Mouse (Mus musculus) heart, postnatal 36 days (tissue): Measurements from ENCODE around the gene Gm34653. TPM values are rescaled to one million over a fixed set of nuclear protein-coding genes. Genes with fewer than 3 reads are reported as not detected.

Experiments
- DNase-seq, 2 experiments: peaks; one replicate each; pipeline ENCODE4 v3.0.0; 2021 to 2022
- intact Hi-C: fragments of 180-260 bp; cut with DNase I; formaldehyde crosslinking; loops from one replicate; pipeline ENCODE4 v1.15.1; 2025
- total RNA-seq, 2 experiments: library from RNA; stranded (reverse); gene quantifications; 2 replicates each; pipeline ENCODE4 v1.2.3; 2021

Gm34653 gene
- total RNA-seq, 2 experiments from 2014 or later = not detected

- DNase-seq = no peak
- intact Hi-C loops = loop anchor here (5.0 kb wide), 1 partner anchor 233 kb away; the partner anchor contains the start of gene Cntrl
Measured at GRCm38 (mm10) chr2:34874271-34874670, 41.5 kb downstream of the Gm34653 start, which contains the start of gene Cutal. Gene Cutal, plus strand, starts transcription at chr2:34874396.

DNA sequence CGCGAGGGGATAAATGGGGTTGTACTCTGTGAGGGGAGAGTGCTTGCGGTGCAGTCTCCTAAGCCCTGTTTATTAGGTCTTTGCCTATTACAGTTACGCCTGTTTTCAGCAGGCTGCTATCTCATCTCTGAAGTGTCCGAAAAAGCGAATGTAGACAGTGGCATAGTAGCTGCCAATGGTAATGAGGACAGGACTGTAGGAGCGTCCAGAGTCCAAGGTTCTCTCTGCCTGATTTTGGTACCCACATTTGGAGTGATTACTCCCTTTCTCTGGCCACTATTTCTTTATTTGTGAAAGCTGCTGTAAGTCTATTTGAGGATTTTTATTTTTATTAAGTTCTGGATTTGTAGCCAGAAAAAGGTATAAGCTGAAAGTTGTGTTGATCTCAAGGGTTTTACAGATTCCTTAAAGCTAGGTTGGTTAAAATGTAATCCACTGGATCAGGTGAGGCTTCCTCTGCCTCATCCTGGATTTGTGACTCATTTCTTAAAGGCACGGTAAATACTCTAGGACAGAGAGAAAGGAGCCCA, 42.1 kb downstream of the Gm34653 start, which contains the start of gene Psmd5:
Gene Psmd5 (minus strand): TSS at position 153 of the 530 bp plus-strand sequence.
- intact Hi-C loops = loop anchor here (5.0 kb wide), 1 partner anchor 232 kb away; the partner anchor contains the start of gene Cntrl
- no peak for DNase-seq

DNA sequence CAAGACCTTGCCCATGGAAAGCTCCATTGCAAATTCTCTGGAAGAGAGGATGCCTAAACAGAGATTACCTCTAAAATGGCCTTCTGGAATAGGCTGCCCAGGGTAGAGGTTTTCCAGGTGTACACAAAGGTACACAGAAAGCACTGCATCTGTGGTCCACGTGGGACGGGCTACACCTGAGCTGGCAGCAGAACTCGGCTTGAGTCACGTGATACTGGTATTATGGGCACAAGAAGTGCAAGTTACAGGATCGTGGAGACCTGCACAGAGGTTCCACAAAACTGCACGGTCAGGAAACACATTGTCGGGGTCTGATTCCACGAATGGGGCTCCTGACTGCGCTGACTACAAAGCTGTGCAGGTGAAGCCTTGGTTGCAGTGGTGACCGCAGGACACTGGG, 47.2 kb downstream of the Gm34653 start:
- intact Hi-C loops = no loop called here

GRCm38 (mm10) chr2:34882757-34883156, 50.0 kb downstream of the Gm34653 start:
- DNase-seq = no peak
- intact Hi-C loops = no loop called here

More for the DNA sequence above, 47.2 kb downstream of the Gm34653 start:
- no peak for DNase-seq

- intact Hi-C loops = no loop called here
- DNase-seq = no peak
Measured at GRCm38 (mm10) chr2:34883190-34883589, 50.4 kb downstream of the Gm34653 start.

GRCm38 (mm10) chr2:34884186-34884585, 51.4 kb downstream of the Gm34653 start:
- no peak for DNase-seq
- intact Hi-C loops = no loop called here

Other genes starting within 250 kb of the Gm34653 start
- 10 to 100 TPM; 37.5 to 41.5 TPM for gene Gapvd1, start 77.8 kb upstream of the Gm34653 start, total RNA-seq
- 100 to 1,000 TPM; 565 to 705 TPM for gene Hspa5, start 61.0 kb upstream of the Gm34653 start, total RNA-seq
- gene Rabepk, start 33.1 kb upstream of the Gm34653 start, total RNA-seq = 10 to 100 TPM; 12.2 to 14.2 TPM
- gene Fbxw2, start 6.7 kb upstream of the Gm34653 start, total RNA-seq = 10 to 100 TPM; 50.4 to 55.3 TPM
- gene Cutal, start 41.4 kb downstream of the Gm34653 start, total RNA-seq = under 1 TPM; 0.69 to 0.76 TPM
- gene Psmd5, start 42.0 kb downstream of the Gm34653 start, total RNA-seq = 10 to 100 TPM; 13.0 to 14.3 TPM
- gene Phf19, start 81.0 kb downstream of the Gm34653 start, total RNA-seq = under 1 TPM; 0.78 to 0.98 TPM
- 1 to 10 TPM in 1 of 2 experiments, under 1 TPM in 1; 1.00 to 1.8 TPM for gene Traf1, start 128.8 kb downstream of the Gm34653 start, total RNA-seq
- not detected for gene Hc, start 228.4 kb downstream of the Gm34653 start, total RNA-seq